Mouse (Mus musculus): ENCODE results near the gene Folr1. TPM values are rescaled to one million over a fixed set of nuclear protein-coding genes. Genes with fewer than 3 reads are reported as not detected.

The Folr1 gene
- polyA plus RNA-seq, 1 experiment = 2.8 TPM

DNA sequence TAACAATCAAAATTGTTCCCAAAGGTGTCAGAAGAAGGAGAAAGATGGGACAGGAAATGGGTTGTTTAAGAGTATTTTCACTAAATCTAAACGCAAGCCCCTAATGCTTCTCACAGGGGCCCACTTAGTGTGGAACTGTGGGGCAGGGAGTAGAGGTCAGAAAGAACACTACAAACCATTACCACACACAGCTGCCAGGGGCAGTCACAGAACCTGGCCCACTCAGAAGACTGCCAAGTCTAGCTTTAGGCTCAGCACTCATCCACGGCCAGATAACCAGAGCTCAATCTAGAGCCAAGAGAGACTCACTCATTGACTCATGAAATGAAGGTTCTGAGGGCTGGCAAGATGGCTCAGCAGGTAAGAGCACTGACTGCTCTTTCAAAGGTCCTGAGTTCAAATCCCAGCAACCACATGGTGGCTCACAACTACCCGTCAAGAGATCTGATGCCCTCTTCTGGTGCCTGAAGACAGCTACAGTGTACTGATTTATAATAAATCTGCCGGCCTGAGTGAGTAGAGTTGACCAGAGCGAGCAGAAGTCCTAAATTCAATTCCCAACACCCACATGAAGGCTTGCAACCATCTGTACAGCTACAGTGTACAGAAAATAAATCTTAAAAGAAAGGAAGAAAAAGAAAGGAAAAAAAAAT lies 35.0 kb downstream of the Folr1 start:
- DNase-seq (ENCODE audit: low read depth, low spot score) = no peak
- WGBS = 34% methylated on average over 5 of the region's 5 CpGs

DNA sequence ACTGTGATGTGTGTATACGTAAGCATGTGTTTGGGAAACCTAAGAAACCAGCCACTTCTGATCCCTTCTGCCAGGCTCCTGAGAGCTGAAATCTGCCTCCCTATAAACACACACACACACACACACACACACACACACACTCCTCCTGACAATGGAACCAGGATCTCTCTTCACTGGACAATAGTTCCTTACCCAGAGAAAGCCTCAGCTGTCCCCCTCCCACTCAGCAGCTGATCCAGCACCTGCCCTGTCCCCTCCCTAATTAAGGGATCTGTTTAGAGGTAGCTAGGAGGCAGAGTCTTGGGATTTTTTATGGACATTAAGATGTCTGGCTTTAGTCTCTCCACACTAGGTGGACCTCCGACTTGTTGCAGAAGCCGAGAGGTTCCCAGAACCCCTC lies 35.7 kb downstream of the Folr1 start:
- WGBS = 61% methylated on average over 3 of the region's 3 CpGs

DNA sequence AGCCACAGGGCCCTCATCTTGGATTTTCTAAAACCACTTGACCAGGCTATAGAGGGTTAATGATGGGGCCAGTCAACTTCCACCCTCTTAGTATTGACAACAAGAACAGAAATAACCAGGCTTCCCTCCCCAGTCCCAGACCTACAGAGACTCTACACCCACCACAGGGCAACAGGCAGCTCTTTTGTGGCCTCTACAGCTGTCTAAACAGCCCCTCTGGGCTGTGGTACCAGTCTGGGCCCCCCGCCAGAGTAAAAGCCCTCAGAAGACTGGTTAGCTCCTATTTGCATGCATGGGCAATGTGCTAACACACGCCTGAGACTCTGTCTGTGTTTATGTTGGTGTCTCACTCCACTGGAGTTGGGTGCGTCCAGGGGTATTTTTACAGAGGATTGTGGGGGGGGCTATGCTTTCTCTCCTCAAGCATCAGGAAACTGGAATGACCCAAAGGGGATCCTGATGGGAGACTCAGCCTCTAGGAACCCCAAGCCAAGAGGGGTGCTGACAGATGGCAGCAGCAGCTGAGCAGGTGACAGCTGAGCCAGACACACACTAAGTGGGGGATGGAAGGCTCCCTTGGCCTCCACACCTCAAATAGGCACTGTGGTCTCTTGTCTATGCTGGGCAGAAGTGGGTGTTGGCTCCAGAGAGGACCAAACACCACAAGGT lies 36.5 kb downstream of the Folr1 start:
- DNase-seq (ENCODE audit: low read depth, low spot score) = no peak
- WGBS = 77% methylated on average over 3 of the region's 3 CpGs

More for the DNA sequence above, 35.7 kb downstream of the Folr1 start:
- no peak for DNase-seq (ENCODE audit: low read depth, low spot score)

DNA sequence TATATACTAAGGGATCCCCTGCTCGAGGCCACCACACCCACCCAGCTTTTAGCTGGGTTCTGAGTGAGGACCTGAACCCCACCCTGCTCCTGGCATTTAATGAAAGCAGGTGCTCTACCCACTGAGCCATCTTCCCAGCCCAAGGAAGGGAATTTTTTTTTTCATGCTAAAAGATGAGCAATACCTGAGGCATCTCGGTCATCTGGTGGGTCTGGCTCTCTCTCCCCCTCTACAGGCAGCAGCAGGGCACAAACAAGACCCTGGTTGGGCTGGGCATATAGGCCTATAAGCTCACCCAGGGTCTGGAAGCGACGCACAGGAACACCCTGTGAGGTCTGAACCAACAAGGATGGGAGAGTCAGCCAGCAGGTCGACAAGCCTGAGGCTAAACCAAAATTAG lies 37.2 kb downstream of the Folr1 start:
- 72% methylated on average over 5 of the region's 5 CpGs for WGBS
- DNase-seq (ENCODE audit: low read depth, low spot score) = no peak

DNA sequence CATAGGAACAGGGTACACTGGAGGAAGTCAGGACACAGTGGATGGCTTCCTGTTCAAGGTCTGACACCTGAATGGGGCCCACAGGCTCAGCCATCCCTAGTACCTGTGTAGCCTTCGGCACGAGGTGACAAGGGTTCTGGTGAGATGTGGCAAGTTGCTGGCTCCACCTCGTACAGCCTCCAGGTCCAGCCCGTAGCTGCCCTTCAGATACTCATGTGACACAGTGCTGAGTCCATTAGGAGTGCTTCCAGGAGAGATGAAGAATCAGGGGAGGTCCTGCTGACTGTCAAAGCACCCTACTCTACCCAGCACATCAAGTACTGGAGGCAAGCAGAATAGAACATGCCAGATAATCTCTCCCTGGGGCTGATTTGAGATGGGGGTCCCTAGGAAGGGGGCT lies 38.2 kb downstream of the Folr1 start:
- DNase-seq (ENCODE audit: low read depth, low spot score) = no peak
- 88% methylated on average over 4 of the region's 4 CpGs for WGBS

DNA sequence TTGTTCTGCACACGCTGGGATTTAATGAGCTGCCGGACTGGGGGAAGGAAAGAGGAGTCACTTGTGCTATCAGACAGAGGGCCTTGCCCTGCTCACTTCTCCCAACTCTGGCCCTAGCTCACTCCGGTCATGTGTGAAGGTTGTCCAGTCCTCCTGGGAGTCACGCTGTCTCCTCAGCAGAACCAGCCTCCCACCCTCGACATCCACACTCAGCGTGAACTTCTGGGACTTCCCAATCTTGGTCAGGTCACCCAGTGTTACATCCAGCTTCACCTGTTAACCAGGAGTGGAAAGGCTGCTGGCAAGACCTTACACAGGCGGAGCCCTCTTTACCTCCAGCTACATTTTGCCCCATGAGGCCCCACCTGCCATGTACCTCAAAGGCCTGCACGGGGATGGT lies 39.2 kb downstream of the Folr1 start:
- 96% methylated on average over 8 of the region's 8 CpGs for WGBS
- DNase-seq (ENCODE audit: low read depth, low spot score) = no peak

DNA sequence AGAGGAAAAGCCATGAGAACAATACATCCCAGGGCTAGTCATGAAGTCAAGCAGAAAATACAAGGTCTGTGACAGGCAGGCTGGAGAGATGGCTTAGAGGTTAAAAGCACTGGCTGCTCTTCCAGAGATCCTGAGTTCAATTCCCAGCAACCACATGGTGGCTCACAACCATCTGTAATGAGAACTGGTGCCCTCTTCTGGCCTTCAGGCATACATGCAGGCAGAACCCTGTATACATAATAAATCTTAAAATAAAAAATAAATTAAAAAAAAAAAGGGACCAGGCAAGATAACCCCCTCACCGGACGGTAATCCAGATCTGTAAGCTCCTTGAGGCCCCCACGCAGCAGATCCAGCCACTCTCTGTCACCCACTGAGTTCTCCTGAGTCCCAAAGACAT lies 40.2 kb downstream of the Folr1 start:
- 98% methylated on average over 3 of the region's 3 CpGs for WGBS
- no peak for DNase-seq (ENCODE audit: low read depth, low spot score)

DNA sequence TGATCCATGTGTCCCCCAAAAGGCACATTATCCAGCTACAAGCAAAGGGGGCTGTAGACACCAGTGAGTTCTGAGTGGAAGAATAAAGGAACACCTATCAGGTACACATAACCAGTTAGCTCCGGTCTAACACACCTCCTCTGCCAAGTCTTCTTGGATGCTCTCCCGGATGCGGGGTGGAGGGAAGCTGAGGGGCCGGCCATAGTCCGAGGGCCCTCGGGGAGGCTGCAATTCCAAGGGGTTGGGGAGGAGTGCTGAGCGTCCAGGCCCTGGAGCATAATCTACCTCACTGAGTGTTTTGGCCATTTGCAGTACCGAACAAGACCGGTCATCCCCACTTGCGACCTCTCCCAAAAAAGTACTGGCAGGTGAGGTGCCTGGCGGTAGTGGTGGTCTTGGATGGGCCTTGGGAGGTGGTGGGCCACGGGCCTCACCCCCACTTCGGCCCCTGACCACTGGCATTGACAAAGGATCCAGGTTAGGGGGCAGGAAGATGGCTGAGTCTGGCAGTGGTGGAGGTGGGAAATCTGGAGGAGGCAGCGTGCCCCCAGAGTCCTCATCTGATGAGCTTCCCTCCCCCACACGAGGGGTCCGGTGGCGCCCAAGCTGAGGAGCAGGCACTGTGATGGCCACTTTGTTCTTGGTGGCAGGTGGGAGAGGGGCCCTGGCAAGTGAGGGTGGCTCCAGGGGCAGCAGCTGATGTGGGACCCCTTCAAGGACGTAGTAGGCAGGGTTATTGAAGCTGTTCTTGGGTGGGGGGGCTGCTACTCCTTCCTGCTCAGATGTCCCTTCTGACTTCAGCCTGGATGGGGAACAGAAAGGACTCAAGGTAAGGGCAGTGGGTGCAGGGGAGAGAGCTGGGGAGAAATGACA lies 46.6 kb downstream of the Folr1 start:
- WGBS = 74% methylated on average over 18 of the region's 18 CpGs
- no peak for DNase-seq (ENCODE audit: low read depth, low spot score)

DNA sequence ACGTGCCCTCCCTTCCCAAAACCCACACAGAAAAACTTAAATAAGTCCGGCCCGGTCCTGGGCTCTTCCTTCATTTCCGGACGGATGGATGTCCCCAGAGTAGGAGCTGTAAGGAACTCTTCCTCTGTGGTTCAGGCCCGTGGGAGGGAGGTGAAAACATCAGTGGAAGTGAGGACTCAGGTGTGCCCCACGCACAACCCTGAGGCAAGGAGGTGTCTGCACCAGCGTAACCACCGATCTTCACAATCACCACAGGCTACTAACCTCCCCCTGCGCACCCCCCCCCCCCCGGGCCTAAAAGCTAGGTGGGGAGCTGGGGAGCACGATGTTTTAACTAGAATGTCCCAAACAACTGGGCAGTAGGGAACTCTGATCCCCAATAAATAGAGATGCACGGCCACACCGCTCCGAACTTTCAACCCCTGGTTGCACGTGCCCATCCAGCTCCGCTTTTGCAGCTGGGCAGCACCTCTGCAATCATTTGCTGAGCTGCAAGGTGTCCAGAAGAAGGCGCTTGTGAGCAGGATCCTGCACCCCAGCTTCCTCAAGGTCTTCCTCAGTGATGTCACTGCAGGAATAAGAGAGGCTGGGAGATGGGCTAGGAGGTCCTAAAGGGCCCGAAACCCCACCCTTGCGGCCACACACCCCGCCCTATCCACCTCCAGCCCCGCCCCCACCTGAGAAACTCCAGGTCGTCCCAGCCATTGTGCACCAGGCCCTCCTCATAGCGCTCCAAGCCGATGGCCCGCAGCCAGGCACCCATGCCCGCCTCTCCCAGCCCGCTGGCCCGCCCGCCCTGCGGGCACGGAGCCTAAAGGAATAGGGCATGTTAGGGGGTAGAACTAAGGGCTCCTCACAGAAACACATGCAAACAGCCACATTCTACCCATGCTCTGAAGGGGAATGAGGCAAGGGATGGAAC lies 47.5 kb downstream of the Folr1 start:
- DNase-seq (ENCODE audit: low read depth, low spot score) = no peak
- 46% methylated on average over 32 of the region's 32 CpGs for WGBS

DNA sequence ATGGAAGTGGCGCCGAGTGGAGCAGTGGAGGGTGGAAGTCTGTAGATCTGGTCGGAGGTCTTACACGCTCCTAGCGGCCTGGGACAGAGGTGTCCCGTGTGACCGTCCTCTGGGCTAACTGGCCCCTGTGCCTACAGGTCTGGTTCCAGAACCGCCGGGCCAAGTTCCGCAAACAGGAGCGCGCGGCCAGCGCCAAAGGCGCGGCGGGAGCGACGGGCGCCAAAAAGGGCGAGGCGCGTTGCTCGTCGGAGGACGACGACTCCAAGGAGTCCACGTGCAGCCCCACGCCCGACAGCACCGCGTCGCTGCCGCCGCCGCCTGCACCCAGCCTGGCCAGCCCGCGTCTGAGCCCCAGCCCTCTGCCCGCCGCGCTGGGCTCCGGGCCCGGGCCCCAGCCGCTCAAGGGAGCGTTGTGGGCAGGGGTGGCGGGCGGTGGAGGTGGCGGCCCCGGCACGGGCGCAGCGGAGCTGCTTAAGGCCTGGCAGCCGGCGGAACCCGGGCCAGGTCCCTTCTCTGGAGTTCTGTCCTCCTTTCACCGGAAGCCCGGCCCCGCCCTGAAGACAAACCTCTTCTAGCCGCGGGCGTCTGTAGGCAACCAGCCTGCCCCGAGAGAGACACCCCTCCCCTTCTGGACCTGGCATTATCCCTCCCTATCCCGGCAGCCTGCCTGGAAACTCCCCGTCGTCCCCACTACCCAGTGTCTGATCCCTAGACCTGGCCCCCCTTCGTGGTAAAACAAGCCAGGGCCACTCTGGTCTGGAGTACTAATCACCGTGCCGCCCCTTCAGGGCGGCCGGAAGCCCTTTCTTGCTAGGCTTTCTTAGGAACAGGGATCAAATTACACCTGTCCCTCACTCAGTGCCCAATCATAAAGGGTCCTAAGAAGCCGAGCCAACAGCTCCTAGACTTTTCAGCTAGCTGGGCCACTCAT lies 48.8 kb downstream of the Folr1 start:
- DNase-seq (ENCODE audit: low read depth, low spot score) = no peak
- 2% methylated on average over 64 of the region's 71 CpGs for WGBS

DNA sequence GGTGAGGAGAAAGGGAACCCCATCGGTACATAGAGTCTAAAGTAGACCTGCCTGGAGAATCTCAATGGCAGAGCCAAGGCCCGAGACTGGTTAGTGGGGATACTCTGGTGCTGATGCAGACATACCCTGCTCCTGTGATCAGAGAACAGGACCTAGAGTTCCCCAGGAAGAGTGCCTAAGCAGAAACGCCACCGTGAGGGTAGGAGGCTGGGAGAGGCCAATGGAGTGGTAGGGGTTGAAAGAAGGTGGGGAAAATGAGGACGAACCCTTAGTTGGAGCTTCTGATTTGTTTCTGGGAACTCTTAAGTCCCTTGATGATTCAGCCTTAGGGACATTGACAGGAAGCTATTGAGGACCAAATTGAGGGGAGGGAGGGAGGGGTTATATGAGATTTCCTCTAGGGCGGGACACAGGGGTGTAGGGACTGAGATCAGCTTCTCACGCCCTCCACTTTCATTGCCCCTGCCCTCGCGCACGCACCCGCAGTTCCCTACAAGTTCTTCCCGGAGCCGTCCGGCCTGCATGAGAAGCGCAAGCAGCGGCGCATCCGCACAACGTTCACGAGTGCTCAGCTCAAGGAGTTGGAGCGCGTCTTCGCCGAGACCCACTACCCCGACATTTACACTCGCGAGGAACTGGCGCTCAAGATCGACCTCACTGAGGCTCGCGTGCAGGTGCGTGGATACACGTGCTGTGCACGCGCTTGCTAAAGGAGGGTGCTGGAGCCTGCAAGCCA lies 50.1 kb downstream of the Folr1 start:
- 12% methylated on average over 35 of the region's 35 CpGs for WGBS

DNA sequence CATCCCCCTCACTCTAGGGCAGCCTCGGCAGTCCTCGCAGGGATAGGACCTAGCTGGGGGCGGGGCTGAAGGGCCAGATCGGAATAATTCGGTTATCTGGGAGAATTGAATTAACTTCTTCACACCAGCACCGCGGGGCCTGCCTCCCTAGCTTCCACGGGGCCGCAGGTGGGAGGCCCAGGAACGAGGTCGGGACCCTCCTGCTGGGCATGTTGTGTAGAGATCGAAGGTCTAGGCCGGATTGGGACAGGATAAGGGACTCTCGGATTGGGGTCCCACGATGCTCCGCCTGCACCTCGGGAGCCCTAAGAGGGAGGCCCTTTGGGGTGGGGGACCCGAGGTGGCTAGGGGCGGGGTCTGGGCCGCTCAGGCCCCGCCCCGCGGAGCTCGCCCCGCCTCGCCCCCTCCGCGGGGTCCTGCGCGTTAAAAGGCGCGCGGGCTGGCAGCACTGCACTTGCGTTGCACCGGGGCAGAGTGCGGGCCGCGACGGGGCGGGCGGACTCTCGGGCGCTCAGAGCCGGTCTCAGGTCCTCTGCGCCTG lies 52.7 kb downstream of the Folr1 start, which contains the start of gene Phox2a:
Gene Phox2a, plus strand, starts transcription at position 453 of the 541 bp plus-strand sequence.
- WGBS = 6% methylated on average over 44 of the region's 45 CpGs

More for the DNA sequence above, 50.1 kb downstream of the Folr1 start:
- DNase-seq (ENCODE audit: low read depth, low spot score) = no peak

More for the DNA sequence above, 52.7 kb downstream of the Folr1 start, which contains the start of gene Phox2a:
- DNase-seq (ENCODE audit: low read depth, low spot score) = no peak

Other genes with a start within 250 kb of the Folr1 start
- 21.2 and 24.6 TPM in 2 replicates for gene Clpb, start 207.2 kb downstream of the Folr1 start, polyA plus RNA-seq (2012; rRNA removed)
- 0.41 and 0.45 TPM in 2 replicates for gene Phox2a, start 52.5 kb downstream of the Folr1 start, polyA plus RNA-seq (2012; rRNA removed)
- gene Inppl1, start 32.6 kb downstream of the Folr1 start, polyA plus RNA-seq (2012; rRNA removed) = 54.1 and 73.6 TPM in 2 replicates
- gene Folr2, start 13.6 kb downstream of the Folr1 start, polyA plus RNA-seq (2012; rRNA removed) = 2.8 and 5.6 TPM in 2 replicates
- gene Anapc15, start 7.1 kb downstream of the Folr1 start, polyA plus RNA-seq (2012; rRNA removed) = 46.4 and 67.7 TPM in 2 replicates
- 185 and 198 TPM in 2 replicates for gene Lamtor1, start 35.1 kb upstream of the Folr1 start, polyA plus RNA-seq (2012; rRNA removed)
- gene Tomt, start 35.6 kb upstream of the Folr1 start, polyA plus RNA-seq (2012; rRNA removed) = 0.11 and 0.14 TPM in 2 replicates
- gene Lrrc51, start 63.1 kb upstream of the Folr1 start, polyA plus RNA-seq (2012; rRNA removed) = 6.3 and 6.8 TPM in 2 replicates
- 44.7 and 56.1 TPM in 2 replicates for gene Numa1, start 63.3 kb upstream of the Folr1 start, polyA plus RNA-seq (2012; rRNA removed)
- gene Il18bp, start 147.9 kb upstream of the Folr1 start, polyA plus RNA-seq (2012; rRNA removed) = 25.7 and 49.6 TPM in 2 replicates
- gene Rnf121, start 194.7 kb upstream of the Folr1 start, polyA plus RNA-seq (2012; rRNA removed) = 39.9 and 70.6 TPM in 2 replicates
- gene Xndc1, start 194.7 kb upstream of the Folr1 start, polyA plus RNA-seq (2012; rRNA removed) = 14.3 and 14.4 TPM in 2 replicates
- gene Xntrpc, start 194.9 kb upstream of the Folr1 start, polyA plus RNA-seq (2012; rRNA removed) = 1.5 and 2.2 TPM in 2 replicates
- not detected in 2 replicates for gene Trpc2, start 212.3 kb upstream of the Folr1 start, polyA plus RNA-seq (2012; rRNA removed)
- gene Art1, start 231.0 kb upstream of the Folr1 start, polyA plus RNA-seq (2012; rRNA removed) = 0.09 TPM in 1 of 2 replicates, not detected in the other
- 0.24 and 0.29 TPM in 2 replicates for gene Art5, start 238.7 kb upstream of the Folr1 start, polyA plus RNA-seq (2012; rRNA removed)
- gene Chrna10, start 246.0 kb upstream of the Folr1 start, polyA plus RNA-seq (2012; rRNA removed) = 0.26 and 0.60 TPM in 2 replicates

All from large intestine, adult 2 months (tissue).